Mouse (Mus musculus) gastrocnemius, postnatal 36 days (tissue): Measurements from ENCODE around the gene Adam15. TPM values are rescaled to one million over a fixed set of nuclear protein-coding genes. Genes with fewer than 3 reads are reported as not detected.

ENCODE experiments used
- DNase-seq, 2 experiments: peaks; one replicate each; pipeline ENCODE4 v3.0.0; 2022
- intact Hi-C: fragments of 180-260 bp; cut with DNase I; formaldehyde crosslinking; loops from one replicate; pipeline ENCODE4 v1.15.1; 2025
- long read RNA-seq, 2 experiments: library from polyadenylated mRNA; stranded (forward); transcript quantifications; one replicate each; pipeline ENCODE4 v2.0.0; 2021
- total RNA-seq, 2 experiments: library from RNA; stranded (reverse); gene quantifications; 2 replicates each; pipeline ENCODE4 v1.2.3; 2021

Adam15 gene
- 10 to 100 TPM; 15.8 to 23.2 TPM for total RNA-seq
- long read RNA-seq, experiment 1, partial matches to known transcripts, result 1 of 19 reads
- long read RNA-seq, experiment 1, other reads (novel, unspliced or antisense), result 15 of 19 reads
- long read RNA-seq, experiment 2, partial matches to known transcripts, result 4 of 16 reads
- long read RNA-seq, experiment 2, other reads (novel, unspliced or antisense), result 8 of 16 reads

GRCm38 (mm10) chr3:89349869-89350501, at the start of gene Adam15:
Gene Adam15, minus strand, starts transcription at chr3:89349996.
- intact Hi-C loops, result loop anchor here (10.0 kb wide), 1 partner anchor 335 kb away; no protein-coding TSS in a partner anchor
- peak; percentile 87 to 92 for DNase-seq

GRCm38 (mm10) chr3:89396654-89397005, 46.8 kb upstream of the Adam15 start:
- no peak for DNase-seq
- intact Hi-C loops, result no loop called here

GRCm38 (mm10) chr3:89395806-89396653, 46.2 kb upstream of the Adam15 start:
- peak in 1 of 2 experiments; percentile 63 for DNase-seq
- intact Hi-C loops, result no loop called here

- DNase-seq, result no peak
- intact Hi-C loops, result no loop called here
Measured at GRCm38 (mm10) chr3:89395419-89395805, 45.6 kb upstream of the Adam15 start.

- peak; percentile 74 to 78 for DNase-seq
- intact Hi-C loops, result loop anchor here (5.0 kb wide), 1 partner anchor 42 kb away; the partner anchor contains the start of gene Pbxip1
Measured at GRCm38 (mm10) chr3:89394894-89395256, 45.1 kb upstream of the Adam15 start.

GRCm38 (mm10) chr3:89394006-89394893, 44.5 kb upstream of the Adam15 start, which contains the start of gene Zbtb7b:
Gene Zbtb7b, minus strand, starts transcription at chr3:89394776.
- intact Hi-C loops, result loop anchor here (5.0 kb wide), 1 partner anchor 43 kb away; the partner anchor contains the start of gene Pbxip1
- DNase-seq, result peak; percentile 75 to 83

- intact Hi-C loops, result loop anchor here (5.0 kb wide), 1 partner anchor 44 kb away; the partner anchor contains the start of gene Pbxip1
- DNase-seq, result peak; percentile 98 to 99
Measured at GRCm38 (mm10) chr3:89393605-89394004, 43.8 kb upstream of the Adam15 start.

- intact Hi-C loops, result loop anchor here (5.0 kb wide), 1 partner anchor 44 kb away; the partner anchor contains the start of gene Pbxip1
- DNase-seq, result peak in 1 of 2 experiments; percentile 53
Measured at GRCm38 (mm10) chr3:89392871-89393311, 43.1 kb upstream of the Adam15 start.

- intact Hi-C loops, result loop anchor here (5.0 kb wide), 1 partner anchor 45 kb away; the partner anchor contains the start of gene Pbxip1
- peak in 1 of 2 experiments; percentile 66 for DNase-seq
Measured at GRCm38 (mm10) chr3:89391663-89392511, 42.1 kb upstream of the Adam15 start.

- no peak for DNase-seq
Measured at GRCm38 (mm10) chr3:89390699-89391662, 41.2 kb upstream of the Adam15 start.

GRCm38 (mm10) chr3:89390111-89390515, 40.3 kb upstream of the Adam15 start:
- intact Hi-C loops, result loop anchor here (5.0 kb wide), 1 partner anchor 47 kb away; the partner anchor contains the start of gene Pbxip1
- no peak for DNase-seq

More at GRCm38 (mm10) chr3:89390699-89391662, 41.2 kb upstream of the Adam15 start:
- intact Hi-C loops, result loop anchor here (5.0 kb wide), 1 partner anchor 46 kb away; the partner anchor contains the start of gene Pbxip1

- DNase-seq, result no peak
- intact Hi-C loops, result no loop called here
Measured at GRCm38 (mm10) chr3:89388901-89389740, 39.3 kb upstream of the Adam15 start.

GRCm38 (mm10) chr3:89388134-89388881, 38.5 kb upstream of the Adam15 start:
- intact Hi-C loops, result no loop called here
- DNase-seq, result peak; percentile 52 to 66

- no peak for DNase-seq
Measured at GRCm38 (mm10) chr3:89387632-89388031, 37.8 kb upstream of the Adam15 start.

GRCm38 (mm10) chr3:89386438-89387420, 36.9 kb upstream of the Adam15 start:
- intact Hi-C loops, result no loop called here
- DNase-seq, result no peak

More at GRCm38 (mm10) chr3:89387632-89388031, 37.8 kb upstream of the Adam15 start:
- intact Hi-C loops, result no loop called here
